Mouse (Mus musculus) urinary bladder, postnatal 25 days (tissue): ENCODE measurements around the gene Nrf1.
A peak's percentile ranks its signal among the peaks of the same experiment; 100 is the strongest.

Source experiments
- DNase-seq: peaks from one replicate; pipeline ENCODE4 v3.0.0; 2022; ENCODE audit warnings: low spot score

Nrf1 gene

DNA sequence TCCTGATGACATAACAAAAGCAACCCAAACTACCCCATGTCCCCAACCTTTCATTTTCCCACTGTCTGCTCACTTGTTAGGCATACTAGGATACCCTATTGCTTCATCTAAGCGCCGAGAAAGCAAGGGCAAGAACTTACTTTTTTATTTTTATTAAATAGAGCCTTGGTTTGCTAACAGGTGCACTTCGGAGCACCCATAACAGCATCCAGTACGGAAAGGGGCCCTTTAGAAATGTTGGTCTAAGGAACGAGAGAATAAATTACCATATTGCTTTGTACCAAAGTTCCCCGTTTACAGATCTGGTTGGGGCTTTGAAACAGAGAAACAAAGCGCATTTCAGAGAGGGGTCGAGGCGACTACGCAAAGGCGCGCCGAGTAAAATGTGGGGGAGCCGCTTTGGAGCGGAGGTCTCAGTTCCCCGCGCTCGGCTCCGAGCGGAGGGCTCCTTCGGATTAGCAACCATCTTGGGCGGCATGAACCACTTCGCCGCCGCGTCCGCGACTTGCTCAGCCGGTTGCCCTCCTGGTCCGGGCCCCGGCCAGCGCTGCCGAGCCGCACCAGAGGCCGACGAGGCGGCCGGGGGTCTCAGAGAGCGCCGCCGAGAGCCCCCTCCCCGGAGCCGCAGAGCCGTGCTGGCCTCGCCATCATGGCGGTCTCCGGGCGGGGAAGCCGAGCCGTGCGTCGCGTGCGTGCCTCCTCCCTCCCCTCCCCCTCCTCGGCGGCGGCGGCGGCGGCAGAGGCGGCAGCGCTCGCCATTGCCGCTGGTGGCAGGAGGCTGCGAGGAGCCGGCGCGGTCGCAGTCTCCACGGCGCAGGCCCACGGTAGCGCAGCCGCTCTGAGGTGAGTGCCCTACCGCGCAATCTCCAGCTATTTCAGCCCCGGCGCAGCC lies at the start of gene Nrf1:
Nrf1 (plus strand) TSS at position 718 of the 892 bp plus-strand sequence.
- peak; percentile 93 for DNase-seq

- DNase-seq: no peak
Observed at GRCm38 (mm10) chr6:29998140-29998539, 49.6 kb upstream of the Nrf1 start.

DNA sequence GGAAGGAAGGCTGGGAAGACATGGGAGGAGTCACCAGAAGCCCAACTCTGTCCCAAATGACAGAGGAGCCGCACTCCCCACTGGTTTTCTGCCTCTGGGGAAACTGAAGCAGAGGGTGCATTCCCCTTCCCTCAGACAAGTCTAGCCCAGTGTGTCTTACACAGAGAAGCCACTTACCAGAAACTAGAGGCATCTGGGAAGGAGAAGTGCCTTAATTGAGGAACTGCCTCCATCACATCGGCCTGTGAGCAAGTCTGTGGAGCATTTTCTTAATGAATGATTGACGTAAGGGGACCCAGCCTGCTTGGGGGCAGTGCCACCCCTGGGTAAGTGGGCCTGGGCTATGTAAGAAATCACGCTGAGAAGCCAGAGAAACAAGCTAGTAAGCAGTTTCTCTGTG lies 49.0 kb upstream of the Nrf1 start:
- DNase-seq: no peak

GRCm38 (mm10) chr6:30002628-30003027 lies 45.2 kb upstream of the Nrf1 start:
- DNase-seq: no peak

DNA sequence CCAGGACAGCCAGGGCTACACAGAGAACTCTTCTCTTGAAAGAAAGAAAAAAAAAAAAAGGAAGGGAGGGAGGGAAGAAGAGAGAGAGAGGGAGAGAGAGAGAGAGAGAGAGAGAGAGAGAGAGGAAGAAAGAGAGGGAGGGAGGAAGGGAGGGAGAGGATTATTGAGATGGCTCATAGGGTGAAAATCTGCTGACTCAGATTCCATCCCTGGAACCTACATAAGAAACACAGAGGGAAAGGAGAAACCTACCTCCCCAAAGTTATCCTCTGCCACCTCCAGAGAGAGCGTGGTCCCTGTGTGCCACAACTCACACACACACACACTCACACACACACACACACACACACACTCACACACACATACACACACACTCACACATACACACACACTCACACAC lies 41.9 kb upstream of the Nrf1 start:
- DNase-seq: no peak

DNA sequence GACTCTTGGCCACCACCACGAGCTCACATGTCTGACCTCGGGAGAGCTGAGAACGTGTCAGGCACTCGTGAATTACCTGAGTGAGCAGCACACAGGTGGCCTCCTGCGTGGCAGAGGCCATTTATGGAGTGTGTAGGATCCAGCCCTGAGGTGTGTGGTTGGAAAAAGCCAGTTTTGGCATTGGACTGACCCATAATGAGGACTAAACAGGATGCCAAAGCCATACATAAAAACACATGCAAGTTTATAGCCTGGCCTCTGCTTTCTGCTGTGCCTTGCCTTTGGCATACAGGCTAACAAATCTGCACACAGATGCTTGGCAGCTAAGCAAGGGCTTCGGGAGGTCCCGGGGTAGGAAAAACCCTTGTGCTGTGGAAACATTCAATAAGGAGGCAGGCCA lies 38.6 kb upstream of the Nrf1 start:
- no peak for DNase-seq

GRCm38 (mm10) chr6:30013520-30013919 lies 34.3 kb upstream of the Nrf1 start:
- no peak for DNase-seq

DNA sequence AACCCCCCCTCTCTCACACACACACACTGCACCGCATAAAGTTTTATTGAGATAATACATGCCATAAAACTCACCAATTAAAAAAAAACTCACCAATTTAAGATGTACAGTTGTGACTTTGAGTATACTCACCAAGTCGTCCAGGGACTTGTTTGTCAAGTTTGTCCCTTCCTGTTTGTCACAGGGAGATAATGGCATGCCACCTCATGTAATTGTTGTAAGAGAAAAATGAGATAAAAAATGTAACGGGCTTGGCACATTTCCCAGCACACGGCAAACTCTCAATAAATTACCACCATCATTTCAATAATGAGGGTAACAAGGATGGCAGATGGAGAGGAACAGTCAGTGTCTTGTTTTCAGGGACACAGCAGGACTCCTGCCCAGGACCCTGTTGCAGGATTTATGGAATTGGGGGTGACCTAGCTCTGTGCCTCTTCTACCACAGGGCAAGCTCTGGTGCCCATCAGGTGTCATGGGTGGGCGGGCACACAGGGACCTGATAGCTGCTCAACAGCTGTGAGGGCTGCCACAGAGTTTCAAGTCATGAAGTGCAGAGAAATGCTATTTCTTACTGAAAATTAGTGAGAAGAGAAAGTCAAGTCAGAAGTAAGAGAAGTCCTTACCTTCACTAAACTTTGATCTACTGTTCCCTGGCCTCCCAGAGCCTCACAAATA lies 33.5 kb upstream of the Nrf1 start:
- DNase-seq: no peak

GRCm38 (mm10) chr6:30021241-30021640 lies 26.5 kb upstream of the Nrf1 start:
- no peak for DNase-seq

DNA sequence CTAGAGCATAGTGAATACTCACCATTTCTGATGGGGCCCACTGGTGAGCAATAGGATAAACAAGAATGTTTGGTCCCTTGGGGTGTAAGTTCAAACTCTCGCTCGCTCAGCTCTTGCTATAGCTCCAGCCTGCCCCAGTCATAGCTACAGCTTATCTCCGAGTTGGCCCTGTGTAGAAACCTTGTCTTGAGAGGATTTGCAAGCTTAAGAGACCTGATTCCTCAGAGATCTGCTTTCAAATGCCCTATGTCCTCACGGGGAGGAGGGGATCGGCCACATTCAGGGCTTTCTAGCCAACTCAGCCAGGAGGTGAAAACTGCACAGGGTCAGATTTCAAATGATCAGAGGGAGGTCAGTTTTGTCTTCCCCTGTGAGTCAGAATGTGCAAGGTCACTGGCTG lies 26.1 kb upstream of the Nrf1 start:
- no peak for DNase-seq

DNA sequence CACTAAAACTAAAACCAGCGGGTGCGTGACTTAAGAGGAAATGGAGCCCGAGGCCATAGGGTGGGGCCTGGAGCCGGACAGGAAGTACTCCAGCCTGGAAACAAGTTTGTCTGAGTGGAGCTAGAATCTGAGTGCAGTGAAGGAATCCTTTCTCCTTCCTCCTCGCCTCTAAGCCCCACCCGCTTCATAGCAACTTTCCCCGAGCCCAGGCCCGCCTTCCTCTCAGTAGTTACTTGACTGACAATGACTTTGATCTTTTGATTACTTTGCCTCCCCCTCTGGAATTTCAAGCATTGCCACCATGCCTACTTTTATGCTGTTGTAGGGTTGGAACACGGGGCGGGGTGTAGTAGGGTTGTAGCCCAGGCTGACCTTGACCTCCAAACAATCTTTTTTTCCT lies 21.0 kb upstream of the Nrf1 start:
- DNase-seq: peak; percentile 9

DNA sequence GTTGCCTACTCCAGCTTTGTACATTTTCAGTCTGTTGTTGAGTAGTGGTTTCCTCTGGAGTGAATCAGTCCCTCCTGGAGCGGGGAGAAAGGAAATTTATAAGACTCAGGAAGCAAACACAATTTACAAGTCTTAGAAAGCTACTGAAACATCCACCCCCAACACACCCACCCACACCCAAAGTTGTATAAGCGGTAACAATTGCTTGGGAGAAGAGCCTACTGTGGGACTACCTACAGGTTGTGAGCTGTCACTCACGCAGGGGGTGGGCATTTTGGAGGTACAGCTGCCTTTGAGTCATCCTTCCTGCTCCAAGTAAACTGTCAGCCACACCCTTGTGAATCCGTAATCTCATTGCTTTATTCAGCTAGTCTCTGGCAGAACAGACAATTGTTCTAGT lies 19.4 kb upstream of the Nrf1 start:
- no peak for DNase-seq

DNA sequence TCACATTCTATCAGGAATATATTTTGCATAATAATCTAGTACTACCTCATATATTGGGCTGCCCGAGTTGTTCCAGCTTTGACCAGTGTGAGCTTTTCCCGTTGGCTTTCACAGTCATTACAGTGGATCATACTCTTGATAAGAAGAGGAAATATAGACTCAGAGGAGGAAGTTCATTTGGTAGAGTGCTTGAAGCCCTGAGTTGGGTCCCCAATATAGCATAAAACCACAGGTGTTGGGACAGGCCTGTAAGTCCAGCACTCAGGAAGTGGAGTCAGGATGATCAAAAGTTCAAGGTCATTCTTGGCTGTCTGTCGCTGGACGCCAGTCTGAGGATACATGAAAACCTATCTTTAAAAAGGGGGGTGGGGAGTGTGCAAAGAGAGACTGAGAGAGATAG lies 12.7 kb upstream of the Nrf1 start:
- no peak for DNase-seq

DNA sequence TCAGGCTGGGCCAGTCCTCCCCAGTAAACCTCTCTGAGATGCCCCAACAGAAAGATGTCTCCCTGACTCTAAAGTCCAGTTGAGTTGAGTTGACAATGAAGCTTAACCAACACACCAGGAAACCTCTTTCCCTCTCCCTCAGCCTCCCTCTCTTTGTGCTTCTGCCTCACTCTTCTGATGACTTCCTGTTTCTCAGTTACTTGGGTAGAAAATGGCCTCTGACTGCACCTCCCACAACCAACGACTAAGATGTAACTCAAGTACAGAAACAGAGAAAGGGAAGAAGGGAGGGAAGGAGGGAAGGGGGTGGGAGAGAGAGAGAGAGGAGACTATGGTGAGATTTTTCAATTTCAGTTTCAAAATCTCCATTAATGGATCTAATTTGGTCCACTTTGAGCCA lies 6.3 kb upstream of the Nrf1 start:
- DNase-seq: no peak

DNA sequence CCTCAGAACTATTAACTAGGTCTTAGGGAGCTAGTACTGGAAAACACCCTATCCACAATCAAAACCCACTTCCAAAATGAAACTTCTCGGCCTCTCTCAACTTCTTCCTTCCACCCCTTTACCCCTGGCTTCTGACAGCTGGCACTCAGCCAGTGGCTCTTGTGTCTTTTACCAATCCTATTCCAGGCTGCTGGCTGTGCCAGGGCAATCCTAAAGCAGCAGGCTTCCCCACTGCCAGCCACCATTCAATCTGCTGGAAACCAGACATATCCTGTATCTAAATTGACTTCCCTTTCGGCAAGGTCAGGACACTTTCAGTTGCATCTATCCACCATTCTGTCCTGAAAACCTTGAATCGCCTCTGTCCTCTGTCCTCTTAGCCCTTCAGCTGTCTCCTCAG lies 5.3 kb upstream of the Nrf1 start:
- DNase-seq: no peak

GRCm38 (mm10) chr6:30048163-30048500 lies 344 bp downstream of the Nrf1 start:
- no peak for DNase-seq

DNA sequence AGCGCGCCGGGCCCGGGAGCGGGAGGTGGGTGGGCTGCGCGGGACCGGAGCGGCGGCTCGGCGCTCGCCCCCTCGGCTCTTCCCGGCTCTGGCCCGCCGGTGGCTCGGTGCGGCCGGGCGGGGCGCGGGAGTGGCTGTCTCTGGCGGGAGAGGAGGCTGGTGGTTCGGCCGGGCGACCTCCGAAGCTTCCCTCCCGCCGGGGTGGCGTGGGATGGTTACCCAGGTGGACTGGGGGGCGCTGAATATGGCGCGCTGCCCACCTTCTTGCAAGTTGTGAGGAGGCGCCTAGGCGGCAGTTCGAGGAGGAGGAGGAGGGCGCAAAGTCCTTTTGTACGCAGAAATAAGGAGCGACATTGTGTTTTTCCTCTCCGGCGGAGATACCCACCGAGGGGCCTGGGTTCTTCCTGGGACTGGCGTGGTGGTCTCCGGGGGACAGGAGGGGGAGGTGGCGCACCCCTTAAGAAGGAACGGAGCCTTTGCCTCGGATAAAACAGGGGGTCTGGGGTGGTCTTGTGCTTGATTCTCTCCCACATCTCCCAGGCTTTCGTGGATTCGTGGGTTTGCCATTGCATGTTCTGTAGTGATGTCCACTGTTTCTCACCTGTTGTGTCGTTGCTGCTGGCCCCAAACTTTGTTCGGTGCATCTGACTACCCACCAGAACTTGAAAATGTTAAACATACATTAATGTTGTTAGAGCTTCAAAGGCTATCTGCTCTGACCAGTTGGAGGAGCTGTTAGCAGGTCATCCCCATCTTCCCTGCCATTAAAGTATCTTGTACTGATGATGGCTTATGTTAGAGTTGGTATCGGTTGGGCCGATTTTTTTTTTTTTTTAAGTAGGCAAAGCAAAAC lies 939 bp downstream of the Nrf1 start:
- DNase-seq: peak; percentile 53

DNA sequence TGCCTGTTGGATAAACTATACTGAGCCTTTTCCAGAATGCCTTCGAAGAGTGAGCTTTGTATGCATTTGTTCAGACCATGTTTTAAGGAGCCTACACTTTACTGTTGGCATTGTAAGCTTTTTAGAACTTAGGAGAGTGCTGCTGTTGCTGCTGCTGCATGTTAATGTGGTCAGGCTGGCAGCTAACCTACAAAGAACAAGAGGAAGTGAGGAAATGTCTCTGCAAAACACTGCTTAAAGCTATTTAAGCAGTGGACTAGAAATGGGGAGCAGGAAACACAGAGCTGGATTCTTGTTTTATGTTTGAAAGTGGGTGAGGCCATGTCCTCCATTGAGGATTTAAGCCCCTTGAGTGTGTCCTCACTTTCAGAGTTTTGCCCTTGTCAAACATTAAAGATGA lies 5.3 kb downstream of the Nrf1 start:
- DNase-seq: no peak

- no peak for DNase-seq
Observed at GRCm38 (mm10) chr6:30062544-30062943, 14.8 kb downstream of the Nrf1 start.

DNA sequence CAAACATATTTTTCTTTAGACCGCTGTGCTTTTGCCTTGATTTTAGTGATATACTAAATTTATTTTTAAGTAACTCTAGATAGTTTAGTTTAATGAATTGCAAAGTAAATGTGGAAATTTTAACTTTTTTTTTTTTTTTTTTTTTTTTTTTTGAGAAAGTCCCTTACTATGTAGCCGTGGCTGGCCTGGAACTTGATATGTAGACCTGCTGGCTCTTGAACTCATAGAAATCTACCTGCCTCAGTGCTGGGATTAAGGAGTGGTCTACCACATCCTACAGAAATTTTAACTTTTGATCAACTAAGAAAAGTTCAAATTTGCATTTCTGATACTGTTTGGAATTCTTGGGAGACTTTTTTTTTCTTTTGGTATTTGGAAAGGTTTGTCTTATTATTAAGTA lies 17.6 kb downstream of the Nrf1 start:
- DNase-seq: no peak

DNA sequence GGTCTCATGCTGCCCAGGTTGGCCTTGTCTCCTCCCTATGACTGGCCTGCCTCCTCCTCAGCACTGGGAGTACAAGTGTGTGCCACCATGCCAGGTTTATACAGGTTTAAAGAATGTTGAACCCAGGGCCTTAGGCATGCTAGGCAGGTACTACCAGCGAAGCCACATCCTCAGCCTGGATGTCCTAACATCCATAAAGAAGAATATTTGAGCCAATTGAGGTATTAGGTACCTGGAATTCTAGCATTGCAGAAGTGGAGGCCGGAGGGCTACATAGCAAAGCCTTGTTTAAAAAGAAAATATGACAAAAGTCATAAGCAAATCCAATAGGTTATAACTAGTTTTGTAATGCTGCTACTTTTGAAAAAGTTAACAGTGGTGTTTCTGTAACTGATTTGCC lies 19.0 kb downstream of the Nrf1 start:
- no peak for DNase-seq

DNA sequence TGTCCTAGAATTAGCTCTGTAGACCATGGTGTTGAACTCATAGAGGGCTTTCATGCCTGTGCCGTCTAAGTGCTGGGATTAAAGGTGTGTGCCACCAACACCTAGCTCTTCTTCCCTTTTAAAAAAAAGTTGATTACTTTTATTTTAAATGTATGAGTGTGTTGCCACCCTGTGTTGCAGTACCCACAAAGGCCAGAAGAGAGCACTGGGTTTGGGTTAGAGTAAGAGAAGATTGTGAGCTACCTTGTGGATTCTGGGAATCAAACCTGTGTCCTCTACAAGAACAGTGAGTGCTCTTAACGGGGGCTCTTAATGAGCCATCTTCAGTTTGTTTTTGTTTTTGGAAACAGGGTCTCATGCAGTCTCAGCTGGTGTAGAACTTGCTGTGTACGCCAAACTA lies 24.7 kb downstream of the Nrf1 start:
- no peak for DNase-seq
